Mouse (Mus musculus) spleen, postnatal 14 days (tissue): ENCODE measurements around the gene Cdx4.

Experiments
- DNase-seq, 2 experiments: peaks; one replicate each; pipeline ENCODE4 v3.0.0; 2021 to 2022; ENCODE audit warnings: low spot score in 2 of 2

Gene Cdx4

GRCm38 (mm10) chrX:103321146-103321545 is at the start of gene Cdx4:
Gene Cdx4 (plus strand): TSS chrX:103321398.
- DNase-seq, result no peak

- no peak for DNase-seq
Measured at GRCm38 (mm10) chrX:103274325-103274724, 46.9 kb upstream of the Cdx4 start.

GRCm38 (mm10) chrX:103286899-103287722 is 34.1 kb upstream of the Cdx4 start:
- no peak for DNase-seq

- DNase-seq, result no peak
Measured at GRCm38 (mm10) chrX:103287846-103288377, 33.3 kb upstream of the Cdx4 start.

- no peak for DNase-seq
Measured at GRCm38 (mm10) chrX:103288485-103289330, 32.5 kb upstream of the Cdx4 start.

- no peak for DNase-seq
Measured at GRCm38 (mm10) chrX:103298937-103299336, 22.3 kb upstream of the Cdx4 start.

- DNase-seq, result no peak
Measured at GRCm38 (mm10) chrX:103308262-103308661, 12.9 kb upstream of the Cdx4 start.

- no peak for DNase-seq
Measured at GRCm38 (mm10) chrX:103311723-103312122, 9.5 kb upstream of the Cdx4 start.

GRCm38 (mm10) chrX:103314146-103314545 is 7.1 kb upstream of the Cdx4 start:
- no peak for DNase-seq

GRCm38 (mm10) chrX:103325900-103326299 is 4.7 kb downstream of the Cdx4 start:
- DNase-seq, result no peak

GRCm38 (mm10) chrX:103329386-103329785 is 8.2 kb downstream of the Cdx4 start:
- no peak for DNase-seq

- no peak for DNase-seq
Measured at GRCm38 (mm10) chrX:103331125-103331858, 10.1 kb downstream of the Cdx4 start.

GRCm38 (mm10) chrX:103341369-103342113 is 20.3 kb downstream of the Cdx4 start:
- DNase-seq, result no peak

GRCm38 (mm10) chrX:103355784-103356183 is 34.6 kb downstream of the Cdx4 start:
- DNase-seq, result no peak

GRCm38 (mm10) chrX:103356287-103356686 is 35.1 kb downstream of the Cdx4 start, which contains the start of gene Chic1:
Gene Chic1 (plus strand): TSS chrX:103356476.
- peak in 1 of 2 experiments; percentile 6 for DNase-seq

- no peak for DNase-seq
Measured at GRCm38 (mm10) chrX:103356761-103357236, 35.6 kb downstream of the Cdx4 start.

- DNase-seq, result no peak
Measured at GRCm38 (mm10) chrX:103366201-103366600, 45.0 kb downstream of the Cdx4 start.

- no peak for DNase-seq
Measured at GRCm38 (mm10) chrX:103368650-103369049, 47.5 kb downstream of the Cdx4 start.

- no peak for DNase-seq
Measured at GRCm38 (mm10) chrX:103371221-103371620, 50.0 kb downstream of the Cdx4 start.

GRCm38 (mm10) chrX:103371627-103372026 is 50.4 kb downstream of the Cdx4 start:
- DNase-seq, result no peak

GRCm38 (mm10) chrX:103374250-103374649 is 53.1 kb downstream of the Cdx4 start:
- DNase-seq, result no peak
